Mouse (Mus musculus): ENCODE results near the gene Btd.

The Btd gene

GRCm38 (mm10) chr14:31666931-31667705 lies 26.3 kb downstream of the Btd start:
- DNase-seq: no peak

GRCm38 (mm10) chr14:31667741-31668140 lies 26.9 kb downstream of the Btd start:
- no peak for DNase-seq

GRCm38 (mm10) chr14:31668326-31668725 lies 27.5 kb downstream of the Btd start:
- DNase-seq: no peak

- peak; percentile 87 for DNase-seq
These were observed 28.4 kb downstream of the Btd start for GRCm38 (mm10) chr14:31669161-31669611.

- peak; percentile 82 for DNase-seq
These were observed 29.0 kb downstream of the Btd start for GRCm38 (mm10) chr14:31669642-31670490.

- DNase-seq: no peak
These were observed 30.9 kb downstream of the Btd start for GRCm38 (mm10) chr14:31671635-31672320.

GRCm38 (mm10) chr14:31680656-31681055 lies 39.8 kb downstream of the Btd start:
- DNase-seq: no peak

- no peak for DNase-seq
These were observed 40.5 kb downstream of the Btd start for GRCm38 (mm10) chr14:31681291-31681690.

- no peak for DNase-seq
These were observed 41.2 kb downstream of the Btd start for GRCm38 (mm10) chr14:31681931-31682555.

GRCm38 (mm10) chr14:31683610-31684009 lies 42.8 kb downstream of the Btd start:
- DNase-seq: no peak

- no peak for DNase-seq
These were observed 43.7 kb downstream of the Btd start for GRCm38 (mm10) chr14:31684343-31685040.

GRCm38 (mm10) chr14:31685680-31686079 lies 44.9 kb downstream of the Btd start:
- no peak for DNase-seq

- DNase-seq: no peak
These were observed 45.4 kb downstream of the Btd start for GRCm38 (mm10) chr14:31686231-31686630.

GRCm38 (mm10) chr14:31692536-31692935 lies 51.7 kb downstream of the Btd start:
- no peak for DNase-seq

GRCm38 (mm10) chr14:31696206-31696984 lies 55.6 kb downstream of the Btd start:
- DNase-seq: no peak

GRCm38 (mm10) chr14:31696985-31697303 lies 56.1 kb downstream of the Btd start:
- DNase-seq: no peak

GRCm38 (mm10) chr14:31697346-31697745 lies 56.5 kb downstream of the Btd start:
- DNase-seq: no peak

GRCm38 (mm10) chr14:31697755-31698154 lies 56.9 kb downstream of the Btd start:
- no peak for DNase-seq

GRCm38 (mm10) chr14:31700376-31700775 lies 59.5 kb downstream of the Btd start:
- no peak for DNase-seq

- DNase-seq: no peak
These were observed 68.5 kb downstream of the Btd start for GRCm38 (mm10) chr14:31709343-31709742.

GRCm38 (mm10) chr14:31715669-31716068 lies 74.8 kb downstream of the Btd start:
- DNase-seq: no peak

GRCm38 (mm10) chr14:31717360-31717759 lies 76.5 kb downstream of the Btd start:
- DNase-seq: no peak

Measured in lung, postnatal 10 days (tissue).